Mouse (Mus musculus): Measurements from ENCODE around the gene Hist1h4i. TPM values are rescaled to one million over a fixed set of nuclear protein-coding genes. Genes with fewer than 3 reads are reported as not detected.

The Hist1h4i gene
- polyA plus RNA-seq, 1 experiment from 2014 or later: 31.9 TPM

- ATAC-seq (replicated peaks; ENCODE audit: insufficient number of reproducible peaks, low FRiP score, low TSS enrichment, low read depth) (no peak), DNase-seq (ENCODE audit: low spot score) (peak; percentile 95)
- no peaks in the 10 kb centered on the region for H3K4me1 ChIP-seq (ENCODE audit: control insufficient read depth, insufficient read depth, low read length)
- no peaks in the 10 kb centered on the region for H3K36me3 ChIP-seq (replicated peaks; ENCODE audit: control insufficient read depth, insufficient read depth, low read depth, low read length)
- H3K9me3 ChIP-seq (replicated peaks; ENCODE audit: control insufficient read depth, low read length): no peaks in the 10 kb centered on the region
- no peak overlapping the region for H3K27ac ChIP-seq (replicated peaks; ENCODE audit: low read depth, low read length)
- peak overlapping the region; percentile 55 for H3K4me2 ChIP-seq (ENCODE audit: low read depth, low read length)
- peak overlapping the region; percentile 40 for H3K4me3 ChIP-seq (ENCODE audit: low read depth, low read length)
- 1% methylated on average over 35 of the region's 35 CpGs for WGBS
- no peaks in the 10 kb centered on the region for H3K27me3 ChIP-seq (ENCODE audit: control insufficient read depth, insufficient read depth, low read length)
- peak overlapping the region; percentile 44 for H3K9ac ChIP-seq (replicated peaks; ENCODE audit: low read length)
These were observed 14.8 kb downstream of the Hist1h4i start for GRCm38 (mm10) chr13:22026058-22027031.

- Histone ChIP-seq H3K9me3 (replicated peaks; ENCODE audit: control insufficient read depth, low read length) (no peaks in the 10 kb centered on the region), H3K4me2 (ENCODE audit: low read depth, low read length) (peak overlapping the region; percentile 39), H3K36me3 (replicated peaks; ENCODE audit: control insufficient read depth, insufficient read depth, low read depth, low read length) (no peaks in the 10 kb centered on the region), H3K4me3 (ENCODE audit: low read depth, low read length) (peak overlapping the region; percentile 44), H3K27ac (replicated peaks; ENCODE audit: low read depth, low read length) (no peak overlapping the region), H3K4me1 (ENCODE audit: control insufficient read depth, insufficient read depth, low read length) (no peaks in the 10 kb centered on the region), H3K9ac (replicated peaks; ENCODE audit: low read length) (no peak overlapping the region; the same call in 1 of the 2 replicates), H3K27me3 (ENCODE audit: control insufficient read depth, insufficient read depth, low read length) (0 out of 2 replicates have a peak, but pooled peaks cover 2% of the 10 kb centered on the region)
- under 1% methylated on average over 9 of the region's 9 CpGs for WGBS
- ATAC-seq (replicated peaks; ENCODE audit: insufficient number of reproducible peaks, low FRiP score, low TSS enrichment, low read depth) (no peak; the same call in 1 of the 2 replicates), DNase-seq (ENCODE audit: low spot score) (peak; percentile 91)
These were observed 18.9 kb downstream of the Hist1h4i start for GRCm38 (mm10) chr13:22022241-22022640.

- H3K4me3 ChIP-seq (ENCODE audit: low read depth, low read length): peak overlapping the region; percentile 44
- 0 out of 2 replicates have a peak, but pooled peaks cover 2% of the 10 kb centered on the region for H3K27me3 ChIP-seq (ENCODE audit: control insufficient read depth, insufficient read depth, low read length)
- no peaks in the 10 kb centered on the region for H3K4me1 ChIP-seq (ENCODE audit: control insufficient read depth, insufficient read depth, low read length)
- no peak overlapping the region; the same call in 1 of the 2 replicates for H3K9ac ChIP-seq (replicated peaks; ENCODE audit: low read length)
- H3K27ac ChIP-seq (replicated peaks; ENCODE audit: low read depth, low read length): no peak overlapping the region
- peak overlapping the region; percentile 39 for H3K4me2 ChIP-seq (ENCODE audit: low read depth, low read length)
- peak; percentile 36; the same call in 1 of the 2 replicates for ATAC-seq (replicated peaks; ENCODE audit: insufficient number of reproducible peaks, low FRiP score, low TSS enrichment, low read depth)
- under 1% methylated on average over 11 of the region's 11 CpGs for WGBS
- H3K36me3 ChIP-seq (replicated peaks; ENCODE audit: control insufficient read depth, insufficient read depth, low read depth, low read length): no peaks in the 10 kb centered on the region
- DNase-seq (ENCODE audit: low spot score): peak; percentile 47
- no peaks in the 10 kb centered on the region for H3K9me3 ChIP-seq (replicated peaks; ENCODE audit: control insufficient read depth, low read length)
These were observed 19.6 kb downstream of the Hist1h4i start for GRCm38 (mm10) chr13:22021581-22021980.

- H3K4me2 ChIP-seq (ENCODE audit: low read depth, low read length): peak overlapping the region; percentile 39
- H3K27ac ChIP-seq (replicated peaks; ENCODE audit: low read depth, low read length): no peak overlapping the region
- peak; percentile 79 for DNase-seq (ENCODE audit: low spot score)
- H3K4me3 ChIP-seq (ENCODE audit: low read depth, low read length): peak overlapping the region; percentile 44
- H3K36me3 ChIP-seq (replicated peaks; ENCODE audit: control insufficient read depth, insufficient read depth, low read depth, low read length): no peaks in the 10 kb centered on the region
- no peaks in the 10 kb centered on the region for H3K4me1 ChIP-seq (ENCODE audit: control insufficient read depth, insufficient read depth, low read length)
- ATAC-seq (replicated peaks; ENCODE audit: insufficient number of reproducible peaks, low FRiP score, low TSS enrichment, low read depth): peak; percentile 61; the same call in 1 of the 2 replicates
- H3K9ac ChIP-seq (replicated peaks; ENCODE audit: low read length): no peak overlapping the region
- H3K9me3 ChIP-seq (replicated peaks; ENCODE audit: control insufficient read depth, low read length): no peaks in the 10 kb centered on the region
- WGBS: under 1% methylated on average over 8 of the region's 8 CpGs
- H3K27me3 ChIP-seq (ENCODE audit: control insufficient read depth, insufficient read depth, low read length): 0 out of 2 replicates have a peak, but pooled peaks cover 2% of the 10 kb centered on the region
These were observed 20.2 kb downstream of the Hist1h4i start for GRCm38 (mm10) chr13:22020901-22021339.

GRCm38 (mm10) chr13:22019934-22020835 lies 21.0 kb downstream of the Hist1h4i start:
- Histone ChIP-seq H3K27me3 (ENCODE audit: control insufficient read depth, insufficient read depth, low read length) (0 out of 2 replicates have a peak, but pooled peaks cover 2% of the 10 kb centered on the region), H3K4me3 (ENCODE audit: low read depth, low read length) (peak overlapping the region; percentile 44), H3K27ac (replicated peaks; ENCODE audit: low read depth, low read length) (no peak overlapping the region), H3K36me3 (replicated peaks; ENCODE audit: control insufficient read depth, insufficient read depth, low read depth, low read length) (no peaks in the 10 kb centered on the region), H3K9me3 (replicated peaks; ENCODE audit: control insufficient read depth, low read length) (no peaks in the 10 kb centered on the region), H3K4me2 (ENCODE audit: low read depth, low read length) (peak overlapping the region; percentile 39), H3K9ac (replicated peaks; ENCODE audit: low read length) (no peak overlapping the region), H3K4me1 (ENCODE audit: control insufficient read depth, insufficient read depth, low read length) (no peaks in the 10 kb centered on the region)
- under 1% methylated on average over 44 of the region's 44 CpGs for WGBS
- DNase-seq (ENCODE audit: low spot score) (peak; percentile 38), ATAC-seq (replicated peaks; ENCODE audit: insufficient number of reproducible peaks, low FRiP score, low TSS enrichment, low read depth) (no peak)

- Histone ChIP-seq H3K27me3 (ENCODE audit: control insufficient read depth, insufficient read depth, low read length) (peaks cover 14% of the 10 kb centered on the region), H3K4me2 (ENCODE audit: low read depth, low read length) (no peak overlapping the region), H3K9ac (replicated peaks; ENCODE audit: low read length) (no peak overlapping the region), H3K4me1 (ENCODE audit: control insufficient read depth, insufficient read depth, low read length) (no peaks in the 10 kb centered on the region), H3K9me3 (replicated peaks; ENCODE audit: control insufficient read depth, low read length) (no peaks in the 10 kb centered on the region), H3K27ac (replicated peaks; ENCODE audit: low read depth, low read length) (no peak overlapping the region), H3K36me3 (replicated peaks; ENCODE audit: control insufficient read depth, insufficient read depth, low read depth, low read length) (no peaks in the 10 kb centered on the region), H3K4me3 (ENCODE audit: low read depth, low read length) (no peak overlapping the region)
- DNase-seq (ENCODE audit: low spot score) (peak; percentile 86), ATAC-seq (replicated peaks; ENCODE audit: insufficient number of reproducible peaks, low FRiP score, low TSS enrichment, low read depth) (no peak)
- WGBS: 14% methylated on average over 27 of the region's 27 CpGs
These were observed 25.4 kb downstream of the Hist1h4i start for GRCm38 (mm10) chr13:22015479-22016450.

GRCm38 (mm10) chr13:22014411-22014845 lies 26.7 kb downstream of the Hist1h4i start:
- Histone ChIP-seq H3K4me2 (ENCODE audit: low read depth, low read length) (no peak overlapping the region), H3K4me3 (ENCODE audit: low read depth, low read length) (no peak overlapping the region), H3K9me3 (replicated peaks; ENCODE audit: control insufficient read depth, low read length) (no peaks in the 10 kb centered on the region), H3K4me1 (ENCODE audit: control insufficient read depth, insufficient read depth, low read length) (no peaks in the 10 kb centered on the region), H3K27ac (replicated peaks; ENCODE audit: low read depth, low read length) (no peak overlapping the region), H3K27me3 (ENCODE audit: control insufficient read depth, insufficient read depth, low read length) (peaks cover 25% of the 10 kb centered on the region), H3K9ac (replicated peaks; ENCODE audit: low read length) (no peak overlapping the region), H3K36me3 (replicated peaks; ENCODE audit: control insufficient read depth, insufficient read depth, low read depth, low read length) (no peaks in the 10 kb centered on the region)
- ATAC-seq (replicated peaks; ENCODE audit: insufficient number of reproducible peaks, low FRiP score, low TSS enrichment, low read depth) (no peak), DNase-seq (ENCODE audit: low spot score) (no peak)
- 16% methylated on average over 17 of the region's 17 CpGs for WGBS

Measured in embryonic facial prominence, embryonic 11.5 days (tissue).